Comparison of ENCODE assay signal across 8 mouse cellular contexts in the genomic region with DNA sequence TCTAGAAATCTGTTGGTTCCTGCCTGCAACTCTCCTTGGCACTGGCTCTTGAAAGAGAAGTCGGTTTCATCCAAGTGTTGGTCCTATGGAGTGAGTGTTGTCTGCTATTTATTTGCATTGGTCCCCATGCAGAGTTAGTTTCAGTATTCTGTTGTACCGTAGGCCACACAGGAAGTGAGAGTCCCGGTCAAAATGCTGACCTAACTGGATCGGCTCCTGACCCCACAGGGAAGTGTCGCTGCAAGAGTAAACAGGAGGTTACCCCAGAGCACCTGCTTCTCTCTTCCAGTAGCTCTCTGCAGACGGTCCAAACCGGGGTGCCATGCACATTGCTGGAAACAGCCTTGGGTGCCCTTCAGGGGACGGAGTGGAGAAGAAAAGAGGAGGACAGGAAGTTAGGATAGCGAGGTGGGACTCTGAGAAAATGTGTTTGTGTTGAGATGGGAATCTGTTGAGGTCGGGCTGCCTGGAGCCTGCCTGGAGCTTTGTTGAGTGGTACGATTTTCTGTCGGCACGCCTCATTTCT. TPM values are rescaled to one million over a fixed set of nuclear protein-coding genes. Genes with fewer than 3 reads are reported as not detected.
DNase-seq lines count a peak whose midpoint lies in the region; ATAC-seq and TF ChIP-seq lines count a peak whose summit lies in the region.

No protein-coding gene starts in this region.

- 54% methylated on average over 13 of the region's 13 CpGs for WGBS in heart, embryonic 11.5 days (ENCODE audit: insufficient replicate concordance)
- WGBS in heart, embryonic 14.5 days, result 61% methylated on average over 13 of the region's 13 CpGs
- WGBS in liver, adult 2 months, result 18% methylated on average over 13 of the region's 13 CpGs
- 73% methylated on average over 13 of the region's 13 CpGs for WGBS in hindbrain, embryonic 10.5 days

- H3K27ac ChIP-seq in heart, embryonic 11.5 days (ENCODE audit: low read depth, low read length), result no peak overlapping the region
- H3K27ac ChIP-seq in heart, embryonic 14.5 days (replicated peaks in 1 of 2; ENCODE audit: control insufficient read depth in 1 of 2, insufficient read depth in 1 of 2, low read depth in 2 of 2, low read length in 2 of 2), result no peak overlapping the region
- peak overlapping the region; percentile 73 for H3K27ac ChIP-seq in liver, adult 2 months (replicated peaks; ENCODE audit: insufficient read depth, low read depth, low read length)
- H3K27ac ChIP-seq in hindbrain, embryonic 10.5 days, result no peak overlapping the region

- ATAC-seq in heart, embryonic 11.5 days (replicated peaks; ENCODE audit: insufficient number of reproducible peaks, low FRiP score, low TSS enrichment), result no peak
- ATAC-seq in heart, embryonic 14.5 days (ENCODE audit: insufficient number of reproducible peaks, insufficient read depth, low FRiP score, low read depth), result no peak
- ATAC-seq in monocyte, adult 5-6 weeks (replicated peaks; ENCODE audit: insufficient number of reproducible peaks, low FRiP score, low TSS enrichment, poor library complexity, severe bottlenecking), result peak; percentile 87

- H3K4me3 ChIP-seq in heart, embryonic 11.5 days (ENCODE audit: low read depth, low read length), result no peak overlapping the region
- no peak overlapping the region for H3K4me3 ChIP-seq in heart, embryonic 14.5 days (ENCODE audit: control insufficient read depth in 1 of 2, insufficient read depth in 1 of 2, low read depth in 1 of 2, low read length in 2 of 2)
- peak overlapping the region; percentile 22 for H3K4me3 ChIP-seq in liver, adult 2 months (ENCODE audit: insufficient read depth, low read depth, low read length)
- no peak overlapping the region for H3K4me3 ChIP-seq in hindbrain, embryonic 10.5 days

- H3K36me3 ChIP-seq in heart, embryonic 11.5 days (ENCODE audit: control insufficient read depth, insufficient read depth, low read length), result no peaks in the 10 kb centered on the region
- no peaks in the 10 kb centered on the region for H3K36me3 ChIP-seq in heart, embryonic 14.5 days (ENCODE audit: control insufficient read depth, insufficient read depth, low read length)
- no peaks in the 10 kb centered on the region for H3K36me3 ChIP-seq in liver, adult 2 months (ENCODE audit: control insufficient read depth, insufficient read depth, low read length)
- H3K36me3 ChIP-seq in hindbrain, embryonic 10.5 days, result no peaks in the 10 kb centered on the region

- no peak for TF ChIP-seq CTCF in liver, adult 2 months (IDR thresholded peaks at IDR 0.05; ENCODE audit: low read depth, low read length)

- DNase-seq in heart, adult 11 months, result peak; percentile 98
- DNase-seq in liver, adult 2 months (ENCODE audit: extremely low read depth, low read depth, low spot score), result peak; percentile 70
- no peak for DNase-seq in thymus, postnatal 14 days
- no peak for DNase-seq in adipocyte (ENCODE audit: low spot score)
- DNase-seq in hindbrain, embryonic 10.5 days (ENCODE audit: low spot score), result no peak

- no peak overlapping the region for H3K4me2 ChIP-seq in heart, embryonic 11.5 days
- H3K4me2 ChIP-seq in heart, embryonic 14.5 days (ENCODE audit: low read length), result peak overlapping the region; percentile 25; the same call in 1 of the 2 replicates

- no peaks in the 10 kb centered on the region for H3K27me3 ChIP-seq in heart, embryonic 11.5 days (ENCODE audit: control insufficient read depth, insufficient read depth, low read length)
- 0 out of 2 replicates have a peak, but pooled peaks cover 4% of the 10 kb centered on the region for H3K27me3 ChIP-seq in heart, embryonic 14.5 days (ENCODE audit: control insufficient read depth, insufficient read depth, low read length)
- H3K27me3 ChIP-seq in liver, adult 2 months (ENCODE audit: control insufficient read depth, insufficient read depth, low read length), result no peaks in the 10 kb centered on the region
- no peaks in the 10 kb centered on the region for H3K27me3 ChIP-seq in hindbrain, embryonic 10.5 days (ENCODE audit: insufficient read depth, poor library complexity, severe bottlenecking)

- no peak for TF ChIP-seq POLR2A in liver, adult 2 months (IDR thresholded peaks at IDR 0.05; ENCODE audit: extremely low read depth, insufficient read depth, low read length)

- no peak overlapping the region for H3K9ac ChIP-seq in heart, embryonic 11.5 days (ENCODE audit: low read depth, low read length)
- no peak overlapping the region for H3K9ac ChIP-seq in heart, embryonic 14.5 days (ENCODE audit: low read length)
- peak overlapping the region; percentile 47; the same call in 1 of the 2 replicates for H3K9ac ChIP-seq in liver, adult 2 months (ENCODE audit: low read depth, low read length)

- no peaks in the 10 kb centered on the region for H3K9me3 ChIP-seq in heart, embryonic 11.5 days (replicated peaks; ENCODE audit: control insufficient read depth, low read length)
- H3K9me3 ChIP-seq in heart, embryonic 14.5 days (ENCODE audit: control insufficient read depth, low read length), result no peaks in the 10 kb centered on the region
- no peaks in the 10 kb centered on the region for H3K9me3 ChIP-seq in hindbrain, embryonic 10.5 days

- H3K4me1 ChIP-seq in heart, embryonic 11.5 days (ENCODE audit: control insufficient read depth, insufficient read depth, low read length), result 0 out of 2 replicates have a peak, but pooled peaks cover 12% of the 10 kb centered on the region
- H3K4me1 ChIP-seq in heart, embryonic 14.5 days (ENCODE audit: control insufficient read depth in 2 of 2, insufficient read depth in 2 of 2, low read length in 2 of 2), result peaks cover 5 to 8% of the 10 kb centered on the region in 2 experiments; a peak in 2 of 4 replicates
- H3K4me1 ChIP-seq in liver, adult 2 months (ENCODE audit: control insufficient read depth, insufficient read depth, low read length), result peaks cover 8% of the 10 kb centered on the region; the same call in 1 of the 2 replicates
- H3K4me1 ChIP-seq in hindbrain, embryonic 10.5 days (replicated peaks), result peaks cover 10% of the 10 kb centered on the region

- H3K79me2 ChIP-seq in liver, adult 2 months (ENCODE audit: control insufficient read depth, insufficient read depth, low read length), result no peaks in the 10 kb centered on the region

RNA-seq across cellular contexts. Expression of a gene that starts 53.6 kb away (rescaled TPM):
- polyA plus RNA-seq in heart, embryonic 11.5 days (2014; fragmentation: Nextera tagmentation; extraction: Ambion mirVana), result 137 and 155 TPM in 2 replicates
- 133 and 143 TPM in 2 replicates for polyA plus RNA-seq in heart, embryonic 14.5 days (2014; fragmentation: Nextera tagmentation; extraction: Ambion mirVana)
- 44.6 and 47.7 TPM in 2 replicates for total RNA-seq in liver, adult 2 months (2014; rRNA removed)
- 12.5 and 14.5 TPM in 2 replicates for polyA plus RNA-seq in liver, adult 2 months (2012; rRNA removed)
- total RNA-seq in monocyte, adult 5-6 weeks (2017), result 807 to 1,253 TPM (median 1,136 TPM) in 3 replicates
- 131 and 147 TPM in 2 replicates for polyA plus RNA-seq in hindbrain, embryonic 10.5 days (2016; fragmentation: Nextera tagmentation; extraction: Ambion mirVana)

Comparison
In these comparisons a context has a peak if more than half of its experiments do, and no peak if none do; other contexts are left out.
1. DNase-seq: peak in heart, adult 11 months (single experiment) and liver, adult 2 months (single experiment); none in thymus, postnatal 14 days (single experiment), adipocyte (single experiment) and hindbrain, embryonic 10.5 days (single experiment).